Mouse (Mus musculus) left cerebral cortex, postnatal 14 days (tissue): ENCODE results near the gene Calr4. TPM values are rescaled to one million over a fixed set of nuclear protein-coding genes. Genes with fewer than 3 reads are reported as not detected.

Source experiments
- DNase-seq, 2 experiments: peaks; one replicate each; pipeline ENCODE4 v3.0.0; 2021 to 2022; ENCODE audit warnings: low spot score in 2 of 2, mixed read lengths in 1 of 2
- intact Hi-C: fragments of 180-260 bp; cut with DNase I; formaldehyde crosslinking; loops from one replicate; pipeline ENCODE4 v1.15.1; 2025
- long read RNA-seq, 2 experiments: library from polyadenylated mRNA; stranded (forward); transcript quantifications; one replicate each; pipeline ENCODE4 v2.0.0; 2021
- total RNA-seq, 2 experiments: library from RNA; stranded (reverse); gene quantifications; 2 replicates each; pipeline ENCODE4 v1.2.3; 2021

Gene Calr4
- total RNA-seq = under 1 TPM; 0.22 to 0.51 TPM
- long read RNA-seq, experiment 1 = 0 reads
- long read RNA-seq, experiment 2 = 0 reads

GRCm38 (mm10) chr4:109234185-109234584 is at the start of gene Calr4:
TSS of gene Calr4 (plus strand) at chr4:109234485.
- no peak for DNase-seq
- intact Hi-C loops = no loop called here

DNA sequence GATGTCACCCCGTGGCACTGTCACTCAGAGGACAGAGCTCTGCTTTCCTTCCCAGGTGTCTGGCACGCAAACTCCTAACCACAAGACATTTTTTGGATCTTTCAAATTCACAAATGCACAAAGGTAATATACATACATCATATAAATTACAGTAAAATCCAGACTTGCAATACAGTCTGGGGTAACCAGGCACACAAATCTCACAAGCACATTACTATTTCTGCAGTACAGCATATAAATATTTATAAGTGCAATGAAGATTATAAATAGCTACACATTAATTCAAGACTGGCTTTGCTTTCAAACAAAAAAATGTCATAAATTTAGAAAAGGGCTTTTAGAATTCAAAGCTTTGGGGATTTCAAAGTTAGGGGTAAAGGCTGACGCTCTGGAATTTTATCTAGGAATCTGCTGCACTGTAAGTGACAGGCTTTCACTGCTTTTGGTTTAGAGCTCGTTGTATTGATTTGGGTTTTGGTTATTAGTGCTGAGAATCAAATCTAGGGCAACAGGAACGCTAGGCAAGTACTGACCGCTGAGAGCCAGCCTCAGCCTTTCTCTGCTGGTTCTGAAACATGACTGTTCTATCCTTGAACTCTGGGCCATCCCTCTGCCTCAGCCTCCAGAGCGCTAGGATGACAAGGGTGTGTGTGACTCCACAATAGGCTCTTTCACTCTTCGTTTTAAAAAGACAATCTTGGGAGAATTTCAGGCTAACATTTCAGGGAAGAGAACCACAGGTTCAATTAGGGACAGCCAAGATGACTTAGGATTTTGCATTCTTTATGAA is 48.5 kb upstream of the Calr4 start:
- DNase-seq = no peak
- intact Hi-C loops = no loop called here

GRCm38 (mm10) chr4:109191598-109191997 is 42.7 kb upstream of the Calr4 start:
- intact Hi-C loops = no loop called here
- DNase-seq = no peak

DNA sequence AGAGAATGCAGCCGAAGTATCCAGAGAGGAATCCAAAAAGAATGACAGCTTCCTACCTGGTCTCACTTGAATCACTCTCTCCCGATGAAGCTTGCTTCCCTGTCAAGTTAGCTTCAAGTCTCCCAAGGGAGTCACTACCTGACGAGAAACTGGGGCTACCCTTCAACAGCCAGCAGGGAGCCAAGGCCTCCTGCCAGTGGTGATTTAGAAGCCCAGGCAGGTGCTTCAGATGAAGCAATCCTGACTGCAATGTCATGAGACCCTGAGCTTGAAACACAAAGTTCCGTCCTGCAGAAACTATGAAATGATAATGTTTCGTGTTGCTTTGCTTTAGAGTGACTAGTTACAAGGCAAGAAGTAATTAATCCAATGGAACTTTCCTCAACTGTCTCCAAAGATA is 40.4 kb upstream of the Calr4 start:
- no peak for DNase-seq
- intact Hi-C loops = no loop called here

DNA sequence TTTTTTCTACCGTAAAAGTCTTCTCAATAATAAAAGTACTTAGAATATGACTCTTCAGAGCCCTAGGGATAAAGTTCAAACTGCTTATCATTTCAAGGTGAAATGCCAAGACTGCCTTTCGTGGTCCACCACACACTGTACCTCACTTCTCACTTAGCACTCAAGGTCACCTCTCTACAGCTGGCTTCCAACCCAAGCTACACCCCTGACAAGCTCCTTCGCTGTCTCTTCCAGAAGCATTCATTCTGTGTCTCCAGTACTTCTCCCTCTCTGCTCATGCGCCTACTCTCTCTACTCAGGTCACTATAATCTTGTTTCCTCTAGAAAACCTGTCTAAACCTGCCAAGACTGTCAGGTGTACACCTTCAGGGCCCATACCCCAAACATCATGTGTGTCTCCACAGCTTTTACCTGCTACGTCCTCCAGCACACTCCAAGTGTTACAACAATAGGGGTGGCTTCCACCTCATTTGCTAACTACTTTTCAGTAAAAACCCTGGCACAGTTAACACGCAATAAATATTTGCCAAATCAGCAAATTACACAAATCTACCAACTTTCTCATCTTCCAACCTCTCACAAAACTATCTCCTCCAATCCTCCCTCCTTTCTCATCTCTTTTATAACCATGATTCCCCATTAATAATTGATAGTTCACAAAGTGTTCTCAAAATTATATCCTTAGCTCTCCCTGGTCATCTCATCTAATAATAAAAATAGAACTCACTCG is 38.2 kb upstream of the Calr4 start:
- intact Hi-C loops = no loop called here
- DNase-seq = no peak

DNA sequence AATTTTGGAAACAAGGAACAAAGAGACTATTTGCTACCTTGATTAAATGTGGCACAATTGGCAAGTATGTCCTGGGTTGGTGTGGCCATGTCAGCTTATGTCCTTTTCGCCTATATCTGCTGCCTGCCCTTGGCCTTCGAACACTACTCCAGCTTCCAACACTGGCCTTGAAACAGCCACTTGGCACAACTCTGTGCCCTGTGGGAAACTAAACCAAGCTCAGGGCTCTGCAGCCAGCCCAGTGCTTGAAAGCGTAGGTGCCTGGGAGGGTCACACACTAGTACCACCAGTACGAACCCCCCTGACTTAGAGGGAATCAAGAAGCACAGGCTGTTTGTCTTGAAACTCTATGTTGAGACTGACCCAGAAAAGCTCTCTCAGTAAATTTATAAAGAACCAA is 35.2 kb upstream of the Calr4 start:
- intact Hi-C loops = no loop called here
- no peak for DNase-seq

GRCm38 (mm10) chr4:109201582-109202424 is 32.5 kb upstream of the Calr4 start, which contains the start of gene Osbpl9:
TSS of gene Osbpl9 (minus strand) at chr4:109202272.
- DNase-seq = peak; percentile 98
- intact Hi-C loops = no loop called here

DNA sequence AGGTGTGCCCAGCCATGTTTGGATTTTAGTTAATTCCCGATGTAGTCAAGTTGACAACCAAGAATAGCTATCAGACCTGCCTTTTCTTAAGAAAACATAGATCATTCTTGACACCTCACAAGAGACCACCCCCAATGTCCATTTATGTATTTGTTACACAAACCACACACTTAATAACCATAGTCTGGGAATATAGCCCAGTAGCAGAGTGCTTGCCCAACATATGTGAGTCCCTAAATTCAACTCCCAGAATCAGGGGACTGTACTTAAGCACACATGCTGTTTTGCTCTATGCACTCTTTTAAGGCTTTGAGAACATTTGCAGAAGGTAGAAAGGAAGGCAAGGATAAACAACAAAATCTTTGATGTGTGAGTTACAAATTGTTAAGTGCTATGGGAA is 30.4 kb upstream of the Calr4 start:
- intact Hi-C loops = no loop called here
- DNase-seq = no peak

- no peak for DNase-seq
- intact Hi-C loops = no loop called here
Measured at GRCm38 (mm10) chr4:109204416-109204815, 29.9 kb upstream of the Calr4 start.

DNA sequence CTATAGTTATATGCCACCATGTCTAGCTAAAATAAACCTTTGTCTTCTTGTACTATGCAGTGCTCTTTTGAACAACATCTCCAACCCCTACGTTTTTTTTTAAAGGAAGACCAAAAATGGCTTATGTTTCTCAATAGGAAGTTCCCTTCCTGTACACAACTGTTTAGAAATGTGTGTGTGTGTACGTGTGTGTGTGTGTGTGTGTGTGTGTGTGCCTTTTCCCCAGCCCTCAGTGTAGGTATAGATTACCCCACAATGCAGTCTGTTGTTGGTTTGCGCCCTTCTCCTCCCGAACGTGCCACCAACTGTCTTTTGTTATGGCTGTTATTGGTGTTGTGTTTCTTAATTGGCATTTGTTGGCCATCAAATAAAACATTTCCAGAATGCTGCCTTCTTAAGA is 26.8 kb upstream of the Calr4 start:
- DNase-seq = no peak
- intact Hi-C loops = no loop called here

DNA sequence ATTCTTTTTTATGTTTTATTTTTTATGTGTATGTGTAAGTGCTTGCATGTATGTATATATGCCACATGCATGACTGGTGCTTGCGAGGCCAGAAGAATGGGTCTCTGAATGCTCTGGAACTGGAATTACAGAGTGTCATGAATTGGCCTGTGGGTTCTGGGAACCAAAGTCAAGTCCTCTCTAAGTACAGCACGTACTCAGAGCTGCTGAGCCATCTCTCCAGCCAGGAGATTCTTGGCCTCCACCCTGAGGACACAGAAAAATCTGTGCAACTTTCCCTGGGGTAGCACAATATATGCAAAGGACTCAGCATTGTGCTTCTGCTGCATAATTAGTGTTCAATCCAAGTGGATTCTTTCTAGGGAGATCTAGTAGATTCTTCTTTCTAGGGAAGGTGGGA is 24.0 kb upstream of the Calr4 start:
- intact Hi-C loops = no loop called here
- DNase-seq = no peak

GRCm38 (mm10) chr4:109210881-109211280 is 23.4 kb upstream of the Calr4 start:
- intact Hi-C loops = no loop called here
- no peak for DNase-seq

DNA sequence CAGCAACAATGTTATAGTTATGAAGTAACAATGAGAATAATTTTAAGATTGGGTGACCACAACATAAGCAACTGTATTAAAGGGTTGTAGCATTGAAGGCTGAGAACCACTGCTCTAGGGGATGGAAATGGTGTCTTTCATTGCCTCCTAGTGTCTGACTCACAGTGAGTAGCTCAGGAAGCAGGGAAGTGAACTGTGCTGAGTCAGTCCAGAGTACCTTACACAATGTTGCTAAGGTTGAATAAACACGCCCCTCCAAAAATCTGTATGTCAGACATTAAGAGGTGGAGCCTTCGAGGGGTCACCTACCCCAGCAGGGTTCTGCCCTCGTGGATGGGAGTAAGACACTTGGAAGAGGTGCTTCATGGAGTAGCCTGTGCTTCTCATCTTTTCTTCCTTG is 20.3 kb upstream of the Calr4 start:
- intact Hi-C loops = no loop called here

GRCm38 (mm10) chr4:109218008-109218407 is 16.3 kb upstream of the Calr4 start:
- intact Hi-C loops = no loop called here
- no peak for DNase-seq

More for the DNA sequence above, 20.3 kb upstream of the Calr4 start:
- DNase-seq = no peak

DNA sequence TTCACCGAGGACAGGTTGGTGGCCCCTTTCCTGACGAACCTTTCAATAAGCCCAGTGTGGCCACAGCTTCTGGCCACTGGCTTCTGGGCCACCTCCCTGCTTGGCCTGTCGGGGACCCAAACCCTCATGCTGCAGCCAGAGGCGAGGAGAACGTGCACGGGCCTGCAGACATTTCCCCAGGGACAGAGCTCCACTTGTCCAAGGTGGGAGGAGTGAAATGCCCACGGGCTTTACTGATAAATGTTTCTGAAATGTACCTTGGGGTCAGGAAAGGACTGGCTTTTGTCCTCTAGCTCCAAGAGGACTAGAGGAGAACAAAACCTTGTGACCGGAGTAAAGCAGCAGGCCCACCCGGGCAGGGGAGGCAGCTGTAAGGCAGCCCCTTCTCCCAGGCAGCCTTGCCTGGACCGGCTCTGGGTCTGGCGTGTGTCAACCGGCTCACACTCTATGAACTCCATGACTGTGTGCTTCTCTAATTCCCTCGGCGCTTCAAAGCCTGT is 13.8 kb upstream of the Calr4 start:
- intact Hi-C loops = no loop called here

DNA sequence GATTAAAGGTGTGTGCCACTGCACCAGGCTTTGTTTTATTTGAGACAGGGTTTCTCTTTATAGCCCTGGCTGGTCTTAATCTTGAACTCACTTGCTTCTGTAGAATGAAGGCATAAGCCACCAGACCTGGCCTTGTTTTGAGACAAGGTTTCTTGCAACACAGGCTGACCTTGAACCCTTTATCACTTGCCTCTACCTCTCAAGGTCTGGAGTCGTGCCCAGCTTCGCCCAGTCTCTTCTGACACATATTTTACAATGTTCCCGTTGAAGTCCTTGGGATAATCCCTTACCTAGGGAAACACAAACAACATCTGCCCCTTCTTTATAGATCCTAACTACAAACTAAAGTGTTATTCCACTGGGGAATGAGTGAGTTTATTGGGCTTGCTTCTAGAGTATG is 12.3 kb upstream of the Calr4 start:
- no peak for DNase-seq
- intact Hi-C loops = no loop called here

More for the DNA sequence above, 13.8 kb upstream of the Calr4 start:
- no peak for DNase-seq

DNA sequence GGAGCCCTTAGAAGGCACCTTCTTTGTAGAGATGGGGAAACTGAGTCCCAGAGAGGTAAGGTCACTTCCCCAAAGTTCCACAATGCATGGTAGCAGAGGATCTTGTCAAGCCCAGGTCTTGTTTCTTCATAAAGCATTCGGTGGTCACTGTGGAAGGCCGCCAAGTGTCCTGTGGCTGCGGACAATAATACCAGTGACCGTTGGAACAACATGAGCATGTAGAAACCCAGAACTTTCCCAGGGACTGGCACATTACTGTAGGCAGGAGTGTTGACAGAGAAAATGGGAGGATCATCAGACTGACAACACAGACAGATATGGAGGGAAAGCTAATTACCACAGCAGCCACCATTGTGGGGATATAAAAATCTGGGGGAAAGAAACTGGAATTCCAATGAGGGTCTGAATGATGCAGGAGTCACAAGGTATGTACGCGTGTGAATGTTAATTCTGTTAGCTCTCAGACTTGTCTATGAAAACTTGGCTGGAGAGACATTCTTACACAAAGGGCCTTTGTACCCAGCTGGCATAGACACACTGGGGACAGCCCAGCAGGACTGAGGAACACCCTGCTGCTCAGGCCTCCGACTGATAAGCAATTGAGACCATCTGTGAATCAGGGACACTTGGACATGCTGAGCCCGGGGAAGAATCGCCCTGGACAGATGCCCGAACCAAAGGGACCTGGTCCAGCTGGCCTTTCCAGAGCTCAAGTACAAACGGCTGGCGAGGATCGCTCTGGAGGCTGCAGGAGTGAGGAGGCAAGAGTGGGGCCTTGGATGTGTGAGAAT is 9.3 kb upstream of the Calr4 start:
- peak; percentile 83 to 87 for DNase-seq
- intact Hi-C loops = no loop called here

- no peak for DNase-seq
- intact Hi-C loops = no loop called here
Measured at GRCm38 (mm10) chr4:109225606-109226005, 8.7 kb upstream of the Calr4 start.

- no peak for DNase-seq
- intact Hi-C loops = no loop called here
Measured at GRCm38 (mm10) chr4:109226071-109226470, 8.2 kb upstream of the Calr4 start.
